Mouse (Mus musculus): ENCODE measurements around the gene Arl15. TPM values are rescaled to one million over a fixed set of nuclear protein-coding genes. Genes with fewer than 3 reads are reported as not detected.

The Arl15 gene
- polyA plus RNA-seq, 1 experiment from 2014 or later: 4.9 TPM

- Histone ChIP-seq H3K9me3 (ENCODE audit: control insufficient read depth) (no peaks in the 10 kb centered on the region), H3K4me2 (replicated peaks; ENCODE audit: low read depth) (no peak overlapping the region)
- TF ChIP-seq CTCF (IDR thresholded peaks at IDR 0.05; ENCODE audit: low read depth): peak; percentile 85
These were observed 281.5 kb downstream of the Arl15 start for GRCm38 (mm10) chr13:114075724-114076384.

GRCm38 (mm10) chr13:114077181-114077580 is 282.9 kb downstream of the Arl15 start:
- no peaks in the 10 kb centered on the region for H3K27me3 ChIP-seq (replicated peaks; ENCODE audit: control insufficient read depth, insufficient read depth, low read length)
- H3K4me3 ChIP-seq (ENCODE audit: low read depth, low read length): no peak overlapping the region
- no peak for TF ChIP-seq CTCF (IDR thresholded peaks at IDR 0.05; ENCODE audit: low read depth)
- no peaks in the 10 kb centered on the region for H3K36me3 ChIP-seq (ENCODE audit: control insufficient read depth, insufficient read depth)
- H3K9me3 ChIP-seq (ENCODE audit: control insufficient read depth): no peaks in the 10 kb centered on the region
- H3K9ac ChIP-seq (ENCODE audit: low read depth, low read length): no peak overlapping the region
- H3K4me1 ChIP-seq (replicated peaks; ENCODE audit: control insufficient read depth, insufficient read depth, low read length): no peaks in the 10 kb centered on the region
- H3K27ac ChIP-seq (ENCODE audit: low read depth, low read length): no peak overlapping the region
- WGBS: 88% methylated on average over 9 of the region's 9 CpGs
- no peak for ATAC-seq
- no peak overlapping the region for H3K4me2 ChIP-seq (replicated peaks; ENCODE audit: low read depth)

More at GRCm38 (mm10) chr13:114075724-114076384, 281.5 kb downstream of the Arl15 start:
- Histone ChIP-seq H3K27ac (ENCODE audit: low read depth, low read length) (no peak overlapping the region), H3K36me3 (ENCODE audit: control insufficient read depth, insufficient read depth) (no peaks in the 10 kb centered on the region), H3K27me3 (replicated peaks; ENCODE audit: control insufficient read depth, insufficient read depth, low read length) (no peaks in the 10 kb centered on the region), H3K4me3 (ENCODE audit: low read depth, low read length) (no peak overlapping the region), H3K9ac (ENCODE audit: low read depth, low read length) (no peak overlapping the region), H3K4me1 (replicated peaks; ENCODE audit: control insufficient read depth, insufficient read depth, low read length) (no peaks in the 10 kb centered on the region)
- WGBS: 71% methylated on average over 9 of the region's 9 CpGs
- peak; percentile 28; the same call in 1 of the 2 replicates for ATAC-seq

GRCm38 (mm10) chr13:114077584-114078270 is 283.4 kb downstream of the Arl15 start:
- no peak overlapping the region for H3K4me3 ChIP-seq (ENCODE audit: low read depth, low read length)

GRCm38 (mm10) chr13:114078851-114079250 is 284.5 kb downstream of the Arl15 start:
- H3K4me2 ChIP-seq (replicated peaks; ENCODE audit: low read depth): no peak overlapping the region
- TF ChIP-seq CTCF (IDR thresholded peaks at IDR 0.05; ENCODE audit: low read depth): no peak
- no peaks in the 10 kb centered on the region for H3K36me3 ChIP-seq (ENCODE audit: control insufficient read depth, insufficient read depth)
- H3K4me3 ChIP-seq (ENCODE audit: low read depth, low read length): no peak overlapping the region
- H3K9ac ChIP-seq (ENCODE audit: low read depth, low read length): no peak overlapping the region
- H3K4me1 ChIP-seq (replicated peaks; ENCODE audit: control insufficient read depth, insufficient read depth, low read length): no peaks in the 10 kb centered on the region
- H3K27me3 ChIP-seq (replicated peaks; ENCODE audit: control insufficient read depth, insufficient read depth, low read length): no peaks in the 10 kb centered on the region
- ATAC-seq: no peak
- H3K27ac ChIP-seq (ENCODE audit: low read depth, low read length): no peak overlapping the region
- WGBS: 91% methylated on average over 4 of the region's 4 CpGs
- H3K9me3 ChIP-seq (ENCODE audit: control insufficient read depth): no peaks in the 10 kb centered on the region

More at GRCm38 (mm10) chr13:114077584-114078270, 283.4 kb downstream of the Arl15 start:
- WGBS: 70% methylated on average over 17 of the region's 17 CpGs
- no peaks in the 10 kb centered on the region for H3K27me3 ChIP-seq (replicated peaks; ENCODE audit: control insufficient read depth, insufficient read depth, low read length)
- H3K9me3 ChIP-seq (ENCODE audit: control insufficient read depth): no peaks in the 10 kb centered on the region
- no peak overlapping the region for H3K9ac ChIP-seq (ENCODE audit: low read depth, low read length)
- no peak overlapping the region for H3K27ac ChIP-seq (ENCODE audit: low read depth, low read length)
- no peak for ATAC-seq
- H3K4me2 ChIP-seq (replicated peaks; ENCODE audit: low read depth): no peak overlapping the region
- H3K36me3 ChIP-seq (ENCODE audit: control insufficient read depth, insufficient read depth): no peaks in the 10 kb centered on the region
- H3K4me1 ChIP-seq (replicated peaks; ENCODE audit: control insufficient read depth, insufficient read depth, low read length): no peaks in the 10 kb centered on the region
- no peak for TF ChIP-seq CTCF (IDR thresholded peaks at IDR 0.05; ENCODE audit: low read depth)

- ATAC-seq: no peak
- H3K4me2 ChIP-seq (replicated peaks; ENCODE audit: low read depth): no peak overlapping the region
These were observed 285.4 kb downstream of the Arl15 start for GRCm38 (mm10) chr13:114079751-114080150.

GRCm38 (mm10) chr13:114080491-114080890 is 286.2 kb downstream of the Arl15 start:
- Histone ChIP-seq H3K4me1 (replicated peaks; ENCODE audit: control insufficient read depth, insufficient read depth, low read length) (no peaks in the 10 kb centered on the region), H3K9ac (ENCODE audit: low read depth, low read length) (no peak overlapping the region), H3K4me3 (ENCODE audit: low read depth, low read length) (no peak overlapping the region), H3K9me3 (ENCODE audit: control insufficient read depth) (no peaks in the 10 kb centered on the region), H3K27ac (ENCODE audit: low read depth, low read length) (no peak overlapping the region), H3K27me3 (replicated peaks; ENCODE audit: control insufficient read depth, insufficient read depth, low read length) (no peaks in the 10 kb centered on the region), H3K36me3 (ENCODE audit: control insufficient read depth, insufficient read depth) (no peaks in the 10 kb centered on the region), H3K4me2 (replicated peaks; ENCODE audit: low read depth) (no peak overlapping the region)
- 91% methylated on average over 8 of the region's 8 CpGs for WGBS
- ATAC-seq: no peak
- no peak for TF ChIP-seq CTCF (IDR thresholded peaks at IDR 0.05; ENCODE audit: low read depth)

More at GRCm38 (mm10) chr13:114079751-114080150, 285.4 kb downstream of the Arl15 start:
- Histone ChIP-seq H3K4me1 (replicated peaks; ENCODE audit: control insufficient read depth, insufficient read depth, low read length) (no peaks in the 10 kb centered on the region), H3K4me3 (ENCODE audit: low read depth, low read length) (no peak overlapping the region), H3K9me3 (ENCODE audit: control insufficient read depth) (no peaks in the 10 kb centered on the region), H3K36me3 (ENCODE audit: control insufficient read depth, insufficient read depth) (no peaks in the 10 kb centered on the region), H3K9ac (ENCODE audit: low read depth, low read length) (no peak overlapping the region), H3K27ac (ENCODE audit: low read depth, low read length) (no peak overlapping the region), H3K27me3 (replicated peaks; ENCODE audit: control insufficient read depth, insufficient read depth, low read length) (no peaks in the 10 kb centered on the region)
- WGBS: 90% methylated on average over 6 of the region's 6 CpGs
- TF ChIP-seq CTCF (IDR thresholded peaks at IDR 0.05; ENCODE audit: low read depth): no peak

All from intestine, postnatal 0 days (tissue).